Mouse (Mus musculus) embryo, embryonic 10 days (tissue): ENCODE measurements around the gene Tmem59l.

ENCODE experiments used
- DNase-seq: peaks from one replicate; pipeline ENCODE4 v3.0.0-alpha.2; 2015; ENCODE audit warnings: low spot score

Gene Tmem59l

DNA sequence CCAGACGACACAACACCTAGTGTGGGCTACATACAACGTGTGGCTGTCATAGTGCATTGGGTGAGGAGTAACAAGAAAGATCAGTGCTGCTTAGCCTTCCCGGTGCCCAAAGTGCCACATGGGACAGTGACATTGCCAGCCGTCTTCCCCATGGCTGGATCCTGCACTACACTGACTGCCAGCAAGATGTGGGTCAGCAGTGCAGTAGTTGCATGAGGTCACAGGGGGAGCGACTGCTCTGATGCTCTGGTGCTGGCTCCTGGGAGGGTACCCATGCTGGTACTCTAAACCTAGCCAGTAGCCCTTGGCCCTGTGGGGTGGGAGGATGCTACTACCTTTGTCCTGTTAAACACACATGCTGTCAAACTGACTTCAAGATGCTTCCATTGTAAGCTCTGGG lies 27.0 kb downstream of the Tmem59l start:
- DNase-seq: no peak

DNA sequence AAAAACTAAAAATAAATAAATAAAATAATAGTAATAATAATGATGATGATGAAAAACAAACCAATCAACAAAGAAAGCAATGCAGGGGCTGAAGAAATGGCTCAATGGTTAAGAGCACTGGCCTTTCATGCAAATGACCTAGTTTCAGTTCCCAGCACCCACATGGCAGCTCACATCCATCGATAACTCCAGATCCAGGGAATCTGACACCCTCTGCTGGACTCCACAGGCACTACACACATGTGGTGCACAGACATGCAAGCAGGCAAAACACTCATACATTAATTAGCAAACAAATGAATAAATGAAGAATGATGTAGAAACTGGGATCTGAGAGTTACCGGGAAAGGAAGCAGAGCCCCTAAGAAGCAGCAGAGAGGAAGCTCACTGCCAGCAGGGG lies 27.5 kb downstream of the Tmem59l start:
- DNase-seq: no peak

DNA sequence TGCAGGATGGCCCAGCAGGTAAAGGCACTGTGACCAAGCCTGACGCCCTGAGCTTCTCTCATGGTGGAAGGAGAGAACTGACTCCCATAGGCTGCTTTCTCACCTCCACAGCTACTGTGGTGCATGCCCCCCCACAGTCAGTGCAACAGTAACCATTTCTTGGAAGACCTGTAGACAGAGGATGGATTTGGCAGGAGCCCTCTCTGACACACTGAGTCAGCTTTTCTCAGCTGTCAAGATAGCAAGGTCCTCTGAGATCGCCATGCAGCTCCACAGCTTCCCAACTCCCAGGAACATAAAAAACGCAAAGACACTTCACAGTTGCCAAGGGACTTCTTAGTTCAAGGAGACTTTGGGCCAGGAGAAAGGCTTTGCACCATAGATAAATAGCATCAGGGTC lies 28.7 kb downstream of the Tmem59l start:
- DNase-seq: no peak

DNA sequence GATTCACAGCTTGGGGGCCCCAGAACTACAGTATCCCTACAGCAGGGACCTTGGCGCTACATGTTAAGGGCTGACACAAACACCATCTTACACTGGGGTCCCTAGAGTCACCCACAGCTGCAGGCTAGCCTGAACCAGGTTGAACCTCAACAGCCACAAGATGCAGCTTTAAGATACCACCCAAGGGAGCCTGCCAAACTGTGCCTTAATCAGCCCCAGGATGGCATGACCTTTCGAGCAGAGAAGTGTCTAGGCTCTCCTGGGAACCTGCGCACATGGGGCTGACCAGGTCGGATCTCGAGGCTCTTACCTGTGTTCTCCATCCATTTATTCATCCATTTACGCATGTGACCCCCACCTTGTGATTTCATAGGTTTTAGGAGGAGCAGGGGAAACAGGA lies 29.3 kb downstream of the Tmem59l start:
- DNase-seq: no peak

DNA sequence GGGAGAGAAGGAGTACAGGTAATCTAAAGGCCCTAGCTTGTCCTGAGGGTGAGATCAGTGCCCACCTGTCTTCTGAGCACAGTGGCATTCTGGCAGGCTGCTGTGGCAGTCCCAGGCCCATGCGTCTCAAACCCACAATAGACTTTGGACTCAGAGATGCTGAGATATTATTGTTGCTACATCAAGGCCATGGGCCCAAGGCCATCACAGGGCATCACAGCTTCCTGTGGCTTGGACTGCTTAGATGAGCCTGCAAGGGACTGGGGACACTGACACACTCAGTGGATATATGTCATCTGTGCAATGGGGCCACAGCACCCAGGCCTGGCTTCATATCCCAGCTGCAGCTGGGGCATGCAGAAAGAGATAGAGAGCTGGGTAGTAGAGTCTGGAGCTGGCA lies 30.2 kb downstream of the Tmem59l start:
- DNase-seq: no peak

DNA sequence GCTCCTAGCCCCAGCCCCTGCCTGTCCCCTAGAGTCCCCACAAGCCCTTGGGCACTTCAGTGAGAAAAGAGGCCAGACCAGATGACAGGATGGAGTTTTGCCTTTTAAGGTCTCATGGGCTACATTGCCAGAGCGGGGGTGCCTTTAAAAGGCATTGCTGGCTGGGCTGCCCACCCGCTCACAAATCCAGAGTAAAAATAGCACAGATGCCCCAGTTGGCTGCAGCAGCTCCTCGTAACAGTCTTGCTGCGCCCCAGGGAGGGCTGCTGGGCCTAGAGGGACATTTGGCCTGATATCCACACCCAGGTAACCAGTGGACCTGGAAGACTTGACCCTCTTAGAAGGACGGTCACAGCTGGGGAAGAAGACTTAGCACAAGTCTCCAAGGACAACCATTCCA lies 33.3 kb downstream of the Tmem59l start:
- no peak for DNase-seq

DNA sequence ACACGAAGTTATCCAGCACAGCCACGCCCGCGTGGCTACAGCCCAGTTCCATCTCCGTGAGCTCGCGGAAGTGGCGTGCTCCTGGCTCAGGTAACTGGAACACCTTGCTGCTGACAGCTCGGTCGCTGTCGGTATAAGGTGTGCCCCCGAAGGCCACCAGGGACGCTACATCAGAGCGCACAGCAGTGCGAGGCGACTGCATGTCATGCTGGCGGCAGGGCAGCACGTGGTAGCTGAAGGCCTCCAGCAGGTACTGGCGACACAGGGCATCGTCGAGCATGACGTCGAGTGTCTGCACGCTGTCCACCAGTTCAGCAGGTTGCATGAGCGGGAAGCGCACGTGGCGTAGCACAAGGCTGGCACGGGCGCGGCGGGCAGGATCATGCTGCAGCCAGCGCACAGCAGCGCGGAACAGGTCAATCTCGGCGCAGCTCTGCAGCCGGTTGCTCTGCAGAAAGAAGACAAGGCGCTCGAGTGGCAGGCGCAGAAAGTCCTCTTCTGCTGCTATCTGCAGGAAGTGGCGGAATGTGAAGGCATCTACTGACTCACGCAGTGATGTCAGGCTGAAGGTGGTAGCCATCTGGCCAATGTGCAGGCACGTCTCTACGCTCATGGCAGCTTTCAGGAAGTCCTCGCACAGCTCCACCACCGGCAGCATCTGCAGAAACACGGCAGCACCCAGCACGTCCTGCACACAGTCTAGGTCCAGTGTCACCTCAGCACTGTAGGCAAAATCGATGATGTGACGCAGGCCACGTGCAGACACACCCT lies 34.8 kb downstream of the Tmem59l start:
- no peak for DNase-seq

DNA sequence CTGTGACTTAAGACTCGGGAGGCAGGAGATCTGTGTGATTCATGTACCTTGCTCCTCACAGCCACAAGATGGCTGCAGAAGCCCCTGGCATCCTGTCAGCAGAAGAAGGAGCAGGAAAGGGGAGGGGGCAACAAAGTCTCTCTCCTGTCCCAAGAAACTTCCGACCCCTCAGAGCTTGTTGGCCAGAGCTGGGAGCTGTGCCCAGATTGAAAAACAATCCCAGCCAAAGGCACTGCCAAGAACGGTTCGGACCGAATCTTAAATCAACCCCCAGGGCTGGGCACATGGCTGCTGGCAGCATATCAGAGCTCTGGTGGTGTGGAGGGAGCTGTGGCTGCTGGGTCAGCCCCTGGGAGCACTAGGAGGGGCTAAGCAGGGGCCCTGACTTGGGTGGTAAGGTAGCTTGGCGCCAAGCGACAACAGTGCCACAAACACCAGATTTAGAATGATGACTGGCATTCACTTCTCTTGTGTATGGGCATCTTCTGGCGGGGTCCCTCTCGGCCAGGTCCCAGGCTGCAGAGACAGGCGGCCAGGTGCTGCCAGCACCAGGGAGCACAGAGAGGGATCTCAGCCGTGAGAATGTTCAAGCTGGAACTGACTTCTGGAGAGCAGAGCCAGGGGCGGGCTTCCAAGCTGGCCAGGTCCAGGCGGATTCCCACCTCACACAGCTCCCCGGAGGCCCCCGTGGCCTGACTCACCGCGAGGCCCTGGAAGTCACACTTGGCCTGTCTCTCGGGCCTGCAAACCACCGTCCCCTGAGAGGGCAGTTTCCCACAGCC lies 39.3 kb downstream of the Tmem59l start:
- no peak for DNase-seq

DNA sequence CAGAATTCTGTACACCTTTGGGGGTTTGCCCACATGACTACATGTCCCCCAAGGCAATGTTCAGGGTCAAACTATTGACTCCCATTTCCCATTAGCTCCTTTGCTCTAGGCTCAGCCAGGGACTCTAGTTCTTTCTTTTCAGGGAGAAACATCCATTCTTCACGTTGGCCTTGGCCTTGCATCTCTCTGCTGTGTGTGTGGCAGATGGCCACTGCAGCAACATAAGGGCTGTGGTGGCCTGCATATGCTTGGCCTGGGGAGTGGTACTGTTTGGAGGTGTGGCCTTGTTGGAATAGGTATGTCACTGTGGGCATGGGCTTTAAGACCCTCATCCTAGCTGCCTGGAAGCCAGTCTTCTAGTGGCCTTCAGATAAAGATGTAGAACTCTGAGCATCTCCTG lies 41.2 kb downstream of the Tmem59l start:
- DNase-seq: no peak

DNA sequence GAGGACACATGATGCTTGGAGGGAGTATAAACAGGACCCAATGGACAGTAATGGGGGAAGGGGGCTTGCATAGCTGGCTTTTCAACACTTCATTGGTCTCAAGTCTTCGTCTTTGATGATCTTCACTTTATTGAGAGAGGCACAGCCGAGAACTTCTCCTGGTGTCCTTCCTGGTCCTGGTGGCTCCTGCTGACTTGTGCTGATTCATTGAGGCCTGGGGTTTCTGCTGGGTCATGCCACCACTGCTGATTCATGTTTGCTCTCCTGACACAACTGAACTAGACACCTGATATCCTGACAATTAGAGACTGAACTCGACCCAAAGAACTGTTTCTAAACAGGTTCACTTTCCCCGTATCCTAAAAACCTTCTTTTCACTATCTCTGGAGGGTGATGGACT lies 43.8 kb downstream of the Tmem59l start:
- no peak for DNase-seq

DNA sequence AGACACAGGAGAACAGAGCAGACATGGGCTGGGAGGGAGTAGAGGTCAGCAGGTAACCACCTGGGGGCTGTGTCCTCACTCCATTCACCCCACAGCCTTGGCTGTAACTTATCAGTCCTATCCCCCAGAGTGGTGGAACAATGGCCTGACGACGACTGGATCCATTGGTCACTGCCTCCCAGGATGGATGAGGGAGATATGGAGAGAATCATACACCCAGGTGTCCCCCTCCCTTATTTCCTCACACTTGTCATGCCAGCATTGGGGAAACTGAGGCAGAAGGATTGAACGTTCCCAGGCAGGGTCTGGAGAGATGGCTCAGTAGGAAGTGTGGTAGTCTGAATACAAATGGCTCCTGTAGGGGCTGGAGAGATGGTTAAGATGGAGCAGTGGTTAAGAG lies 45.6 kb downstream of the Tmem59l start:
- DNase-seq: no peak

DNA sequence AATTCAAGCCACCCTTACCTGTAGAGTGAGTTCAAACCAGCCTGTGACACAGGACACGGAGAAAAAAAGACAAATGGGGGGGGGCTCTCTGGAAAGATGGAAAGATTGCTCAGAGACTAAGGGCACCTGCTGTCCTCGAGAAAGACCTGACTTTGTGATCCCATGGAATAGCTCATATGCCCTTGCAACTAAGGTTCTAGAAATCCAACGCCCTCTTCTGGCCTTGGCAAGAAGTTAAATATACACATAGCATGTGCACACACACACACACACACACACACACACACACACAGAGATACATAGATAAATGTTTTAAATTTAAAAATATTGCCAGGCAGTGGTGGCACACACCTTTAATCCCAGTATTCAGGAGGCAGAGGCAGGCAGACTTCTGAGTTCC lies 46.9 kb downstream of the Tmem59l start:
- DNase-seq: no peak

DNA sequence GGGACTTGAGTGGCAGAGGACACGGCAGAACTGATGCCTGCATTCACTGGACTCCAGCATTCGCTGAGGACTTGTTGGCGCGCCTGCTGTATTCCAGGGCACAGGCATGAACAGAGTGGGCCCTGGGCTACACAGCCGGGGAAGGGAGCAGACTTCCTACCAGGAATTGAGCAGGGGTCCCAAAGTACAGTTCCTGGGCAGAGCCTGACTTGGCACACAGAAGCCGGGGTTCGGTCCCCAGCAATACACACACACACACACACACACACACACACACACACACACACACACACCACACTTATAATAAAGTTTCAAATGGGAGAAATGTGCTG lies 47.3 kb downstream of the Tmem59l start:
- DNase-seq: no peak

DNA sequence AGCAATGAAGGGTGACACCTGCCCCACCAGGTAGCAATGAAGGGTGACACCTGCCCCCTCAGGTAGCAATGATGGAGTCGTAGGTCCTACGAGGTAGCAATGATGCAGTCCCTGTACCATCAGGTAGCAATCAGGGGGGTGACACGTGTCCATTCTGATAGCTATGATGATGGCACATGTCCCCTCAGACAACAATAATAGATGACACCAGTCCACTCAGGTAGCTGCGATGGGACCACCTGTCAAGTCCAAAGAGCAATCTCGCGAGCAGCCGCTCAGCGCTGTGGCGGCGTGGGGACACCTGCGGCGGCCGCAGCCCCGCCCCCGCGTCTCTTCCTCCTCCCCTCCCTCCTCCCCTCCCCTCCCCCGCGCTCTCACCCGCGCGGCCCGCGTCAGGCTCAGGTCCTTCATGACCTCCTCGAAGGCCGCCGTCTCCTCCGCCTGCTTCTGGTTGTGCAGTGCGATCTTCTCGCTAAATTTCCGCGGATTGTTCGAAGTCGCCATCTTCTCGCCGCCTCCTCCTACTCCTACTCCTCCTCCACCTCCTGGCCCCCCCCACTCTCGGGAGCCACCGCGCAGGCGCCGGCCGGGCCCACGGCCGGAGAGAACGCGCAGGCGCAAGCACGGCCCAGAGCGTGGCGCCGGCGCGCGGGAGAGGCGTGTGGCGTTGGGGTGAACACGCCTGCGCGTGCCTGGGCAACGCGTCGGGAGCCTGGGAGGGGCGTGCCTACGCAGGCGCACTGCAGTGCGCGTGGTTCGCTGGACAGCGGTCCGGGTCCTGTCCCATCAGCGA lies 47.9 kb downstream of the Tmem59l start, which contains the start of gene Crtc1:
Crtc1 (minus strand) TSS at position 525 of the 793 bp plus-strand sequence.
- DNase-seq: peak; percentile 98

DNA sequence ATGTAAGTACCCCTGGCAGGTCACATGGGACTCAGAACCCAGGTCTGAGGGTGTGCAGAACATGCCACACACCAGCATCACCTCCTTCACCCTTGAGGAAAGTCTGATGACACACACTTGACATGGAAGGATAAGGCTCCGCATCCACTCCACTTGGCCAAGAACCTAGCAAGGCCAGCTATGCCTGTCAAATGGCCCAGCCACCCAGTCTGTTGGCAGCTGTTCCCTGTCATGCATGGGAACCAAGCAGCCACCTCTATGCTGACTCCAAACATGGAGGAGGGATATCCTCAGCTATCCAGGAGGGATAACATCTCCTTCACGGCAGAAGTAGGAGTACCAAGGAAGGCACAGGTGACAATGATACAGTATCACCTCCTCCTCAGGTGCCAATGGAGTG lies 48.7 kb downstream of the Tmem59l start:
- no peak for DNase-seq

DNA sequence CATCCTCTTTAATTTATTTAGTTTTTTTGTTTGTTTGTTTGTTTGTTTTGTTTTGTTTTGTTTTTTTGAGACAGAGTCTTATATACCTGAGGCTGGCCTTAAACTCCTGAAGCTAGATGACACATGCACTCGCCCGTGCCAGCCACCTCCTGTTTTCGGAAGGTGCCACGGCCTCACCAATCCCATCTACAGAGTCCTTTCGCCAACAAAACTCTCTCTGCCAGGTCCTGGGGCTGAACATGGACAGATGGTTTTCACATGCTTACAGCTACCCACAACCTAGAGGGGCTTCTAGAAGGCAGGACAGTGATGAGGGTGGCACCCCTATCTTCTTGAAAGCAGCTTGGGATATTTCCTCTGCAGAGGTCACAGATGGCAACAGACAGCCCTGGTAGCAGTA lies 52.0 kb downstream of the Tmem59l start:
- DNase-seq: no peak
